Mouse (Mus musculus): Measurements from ENCODE around the gene Tmem132e.
A peak's percentile ranks its signal among the peaks of the same experiment; 100 is the strongest.

Gene Tmem132e

DNA sequence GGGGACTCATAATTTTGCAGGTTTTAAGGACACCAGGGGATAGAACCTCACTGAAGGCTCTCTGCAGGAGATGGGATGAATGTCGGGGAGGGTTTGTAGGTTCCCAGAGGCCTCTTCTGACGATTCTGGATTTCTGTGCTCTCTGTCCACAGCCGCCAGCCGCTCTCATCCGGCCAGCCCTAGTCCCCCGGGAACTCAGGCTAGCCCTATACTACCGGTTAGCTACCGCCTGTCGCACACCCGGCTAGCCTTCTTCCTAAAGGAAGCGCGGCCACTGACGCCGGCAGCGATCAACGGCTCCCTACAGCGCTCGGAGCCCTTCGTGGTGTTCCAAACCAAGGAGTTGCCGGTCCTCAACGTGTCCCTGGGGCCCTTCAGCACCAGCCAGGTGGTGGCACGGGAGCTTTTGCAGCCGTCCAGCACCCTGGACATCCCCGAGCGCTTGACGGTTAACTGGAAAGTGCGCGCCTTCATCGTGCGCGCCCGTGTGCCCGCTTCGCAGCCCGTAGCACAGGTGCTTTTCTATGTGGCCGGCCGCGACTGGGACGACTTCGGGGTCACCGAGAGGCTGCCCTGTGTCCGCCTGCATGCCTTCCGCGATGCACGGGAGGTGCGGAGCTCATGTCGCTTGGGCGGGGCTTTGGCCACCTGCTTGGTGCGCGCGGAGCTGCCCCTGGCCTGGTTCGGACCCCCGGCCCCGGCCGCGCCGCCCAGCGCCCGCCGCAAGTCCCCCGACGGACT lies 45.6 kb downstream of the Tmem132e start:
- DNase-seq: no peak

- peak; percentile 15 for DNase-seq
Measured at GRCm38 (mm10) chr11:82434832-82435182, 46.1 kb downstream of the Tmem132e start.

DNA sequence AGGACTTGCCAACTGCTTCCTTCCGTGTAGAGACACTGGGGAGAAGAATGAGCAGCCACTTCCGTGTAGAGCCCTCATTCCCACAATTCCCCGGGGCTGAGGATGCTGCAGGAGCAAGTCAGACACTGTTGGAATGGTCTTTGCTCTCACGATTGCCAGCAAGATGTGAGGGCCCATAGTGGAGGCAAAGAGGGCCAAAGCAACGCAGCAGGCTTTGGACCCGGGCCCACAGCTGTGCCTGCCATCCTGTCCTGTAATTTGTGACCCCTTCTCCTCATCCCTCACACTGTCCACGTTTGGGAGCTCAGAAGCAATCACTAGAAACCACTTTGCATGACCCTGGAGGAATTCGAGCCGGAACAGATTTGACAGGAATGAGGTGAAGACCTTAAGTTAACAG lies 59.8 kb downstream of the Tmem132e start:
- DNase-seq: no peak

GRCm38 (mm10) chr11:82452516-82452915 lies 63.8 kb downstream of the Tmem132e start:
- DNase-seq: no peak

DNA sequence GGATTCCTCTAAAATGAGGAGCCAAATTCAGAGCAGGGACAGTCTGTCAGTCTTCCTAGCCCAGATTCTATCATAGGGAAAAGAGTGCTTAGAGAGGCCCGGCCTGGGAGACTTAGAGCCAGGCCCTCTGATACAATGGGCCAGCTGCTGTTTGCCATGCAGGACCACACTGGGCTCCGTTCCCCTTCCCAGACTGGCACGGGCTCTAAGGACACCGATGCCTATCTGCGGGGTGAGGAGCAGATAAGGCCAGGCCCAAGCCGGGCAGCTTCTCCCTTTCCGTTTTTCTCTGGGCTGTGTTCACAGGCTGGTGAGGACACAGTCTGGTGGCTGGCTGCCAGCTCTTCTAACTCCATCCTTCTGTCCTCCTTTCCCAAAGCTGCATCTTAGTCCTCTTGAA lies 64.5 kb downstream of the Tmem132e start:
- DNase-seq: peak; percentile 39

GRCm38 (mm10) chr11:82461326-82461725 lies 72.6 kb downstream of the Tmem132e start:
- no peak for DNase-seq

GRCm38 (mm10) chr11:82465536-82465935 lies 76.8 kb downstream of the Tmem132e start:
- no peak for DNase-seq

DNA sequence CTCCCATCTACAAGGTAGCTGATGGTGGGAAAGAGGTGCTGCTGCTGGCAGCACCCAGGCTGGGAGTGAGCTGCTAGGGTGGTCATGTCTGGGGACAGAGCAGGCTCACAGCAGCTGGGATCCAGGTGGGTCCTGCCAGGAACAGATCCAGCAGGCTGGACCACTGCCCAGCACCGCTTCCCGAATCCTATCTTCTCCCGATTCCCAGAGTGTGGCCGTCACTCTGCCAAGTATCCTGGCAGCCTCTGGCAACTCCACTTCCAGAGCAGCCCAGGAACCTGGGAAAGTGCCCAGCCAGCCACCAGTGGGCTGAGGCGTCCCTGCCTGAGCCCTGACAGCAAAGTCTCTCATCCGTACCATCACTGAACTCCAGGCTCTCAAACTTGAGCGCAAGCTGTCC lies 78.5 kb downstream of the Tmem132e start:
- peak; percentile 70 for DNase-seq

GRCm38 (mm10) chr11:82471076-82471475 lies 82.4 kb downstream of the Tmem132e start:
- no peak for DNase-seq

DNA sequence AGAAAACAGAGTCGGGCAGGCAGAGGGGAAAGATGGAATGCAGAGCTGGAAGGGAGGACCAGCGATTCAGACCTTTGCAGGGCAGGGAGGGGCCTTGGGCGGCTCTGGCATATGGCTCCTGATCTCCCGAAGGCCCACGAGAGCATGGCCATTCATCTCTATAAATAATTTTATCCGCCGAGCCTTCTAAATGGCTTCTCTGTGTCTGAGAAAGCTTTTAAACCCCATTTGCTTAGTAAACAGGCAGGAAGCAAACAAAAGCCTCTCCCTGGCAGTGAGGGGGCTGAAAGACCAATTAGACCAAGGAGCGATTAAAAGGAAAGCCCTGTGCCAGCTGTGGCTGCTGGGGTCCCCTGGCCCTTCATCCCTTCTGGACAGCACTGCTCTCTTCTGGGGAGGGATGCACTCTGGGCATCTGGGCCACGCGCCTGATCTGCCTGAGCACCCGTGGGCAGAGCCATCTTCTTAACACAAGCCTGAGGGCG lies 84.5 kb downstream of the Tmem132e start:
- no peak for DNase-seq

- DNase-seq: no peak
Measured at GRCm38 (mm10) chr11:82476092-82476491, 87.4 kb downstream of the Tmem132e start.

DNA sequence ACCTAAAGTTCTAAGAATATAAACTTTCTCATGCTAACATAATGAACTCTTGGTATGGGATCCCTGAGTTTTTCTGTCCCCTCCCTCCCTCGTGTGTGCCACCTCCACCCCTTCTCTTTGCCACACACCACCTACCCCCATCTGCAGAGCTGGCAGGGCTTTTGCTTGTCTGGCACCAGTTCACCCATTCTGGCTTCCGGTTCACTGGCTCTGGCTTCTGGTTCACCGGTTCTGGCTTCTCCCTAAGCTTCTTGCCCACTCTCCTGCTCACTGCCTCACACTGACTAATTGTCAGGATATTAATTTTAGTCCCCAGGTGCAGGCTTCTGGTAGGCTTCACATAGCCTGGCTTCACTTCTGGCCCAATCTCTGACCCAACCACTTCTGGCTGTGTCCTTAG lies 88.7 kb downstream of the Tmem132e start:
- no peak for DNase-seq

DNA sequence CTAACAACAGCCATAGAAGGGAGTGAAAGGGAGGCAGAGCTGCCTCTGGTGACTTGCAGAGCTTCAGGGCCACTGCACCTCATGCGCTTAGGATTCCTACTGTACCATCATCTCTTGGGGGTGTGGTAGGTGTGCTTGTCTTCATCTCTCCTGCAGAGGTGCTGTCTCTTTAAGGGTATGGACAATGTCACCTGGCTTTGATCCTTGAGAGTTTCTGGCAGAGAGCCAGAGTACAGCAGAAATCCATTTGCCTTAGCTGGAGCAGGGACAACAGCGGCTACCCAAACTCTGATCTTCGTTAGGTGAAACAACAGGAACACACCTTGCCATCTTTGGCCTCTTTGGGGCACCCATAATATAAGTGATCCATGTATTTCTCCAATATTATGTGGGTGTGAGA lies 92.2 kb downstream of the Tmem132e start:
- DNase-seq: no peak

DNA sequence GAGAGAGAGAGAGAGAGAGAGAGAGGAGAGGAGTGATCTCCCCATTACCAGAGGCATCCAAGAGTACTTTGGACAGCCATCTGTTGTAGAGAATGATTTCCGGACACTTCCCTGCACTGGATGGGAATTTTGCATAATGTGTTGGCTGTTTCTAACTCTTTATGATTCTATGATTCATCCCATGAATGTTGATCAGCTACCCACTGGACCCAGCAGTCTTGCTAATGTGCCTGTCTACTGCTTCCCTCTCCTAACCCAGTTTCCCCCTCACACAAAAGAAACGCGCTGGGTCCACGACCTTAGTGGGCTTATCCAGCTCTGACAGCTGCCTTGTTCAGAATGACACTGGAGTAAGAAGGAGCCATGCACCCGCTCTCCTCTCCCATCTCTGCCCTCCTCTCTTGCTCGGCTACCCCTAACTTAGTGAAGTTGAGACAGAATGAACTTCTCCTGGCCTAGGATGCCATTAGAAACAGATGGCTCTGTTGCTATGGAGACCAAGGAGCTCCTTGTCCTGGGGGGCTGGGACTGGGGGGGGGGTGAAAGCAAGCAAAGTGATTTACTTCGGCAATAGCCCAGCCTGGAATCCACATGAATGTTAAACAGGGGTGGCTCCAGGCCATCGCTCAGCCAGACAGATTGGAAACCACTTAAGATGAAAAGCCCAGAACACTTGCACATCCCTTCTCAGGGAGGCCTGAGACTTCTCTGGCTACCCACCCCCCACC lies 98.8 kb downstream of the Tmem132e start:
- no peak for DNase-seq

DNA sequence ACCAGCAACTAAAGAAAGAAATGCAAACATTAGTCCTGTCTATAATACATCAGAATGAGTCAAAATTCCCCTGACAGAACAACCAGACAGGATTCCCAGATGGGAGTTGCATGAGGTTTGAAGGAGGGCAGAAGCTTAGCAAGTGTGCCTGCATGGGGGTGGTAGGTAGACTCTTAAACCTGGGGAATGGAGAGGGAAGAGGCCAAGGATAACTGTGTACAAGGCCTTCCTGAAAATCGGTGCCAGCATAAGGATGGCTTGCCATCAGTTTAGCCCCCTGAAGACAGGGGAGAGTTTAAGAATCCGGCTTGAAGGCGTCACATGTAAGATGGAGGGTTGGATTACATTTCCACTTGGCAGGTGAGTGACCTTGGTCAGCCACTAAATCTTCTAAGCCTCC lies 102.2 kb downstream of the Tmem132e start:
- no peak for DNase-seq
